Mouse (Mus musculus) hindbrain, embryonic 11.5 days (tissue): Measurements from ENCODE around the gene Pjvk. TPM values are rescaled to one million over a fixed set of nuclear protein-coding genes. Genes with fewer than 3 reads are reported as not detected.

Source experiments
- ATAC-seq: fragments of 200-750 bp; cut with Nextera tagmentation; 2 replicates; pipeline ENCODE4 v1.8.0; 2017; ENCODE audit warnings: mild to moderate bottlenecking, moderate TSS enrichment, moderate library complexity; ENCODE audit not compliant: low FRiP score
- DNase-seq: peaks from one replicate; pipeline ENCODE4 v3.0.0-alpha.2; 2015; ENCODE audit warnings: low spot score
- H3K27ac ChIP-seq: fragments of 300-500 bp; sonication (generic); 2 replicates; pipeline ENCODE4 v1.5.1; 2014; ENCODE audit warnings: mild to moderate bottlenecking, low read depth, low read length
- H3K27me3 ChIP-seq: fragments of 300-500 bp; sonication (generic); 2 replicates; pipeline ENCODE4 v1.6.1; 2014; ENCODE audit warnings: mild to moderate bottlenecking, low read length, moderate library complexity, mixed read lengths; ENCODE audit not compliant: control insufficient read depth, insufficient read depth
- H3K36me3 ChIP-seq: fragments of 300-500 bp; sonication (generic); 2 replicates; pipeline ENCODE4 v1.6.1; 2014; ENCODE audit warnings: mild to moderate bottlenecking, low read length, moderate library complexity, mixed read lengths; ENCODE audit not compliant: control insufficient read depth, insufficient read depth
- H3K4me1 ChIP-seq: fragments of 300-500 bp; sonication (generic); replicated peaks from 2 replicates; pipeline ENCODE4 v1.6.1; 2014; ENCODE audit warnings: low read length, mixed read lengths; ENCODE audit not compliant: control insufficient read depth, insufficient read depth
- H3K4me2 ChIP-seq: fragments of 300-500 bp; sonication (generic); replicated peaks from 2 replicates; pipeline ENCODE4 v1.6.1; 2014; ENCODE audit warnings: mild to moderate bottlenecking, low read depth, low read length
- H3K4me3 ChIP-seq: fragments of 300-500 bp; sonication (generic); 2 replicates; pipeline ENCODE4 v1.5.1; 2014; ENCODE audit warnings: low read depth, low read length
- H3K9ac ChIP-seq: fragments of 300-500 bp; sonication (generic); 2 replicates; pipeline ENCODE4 v1.6.1; 2014; ENCODE audit warnings: low read depth, low read length
- H3K9me3 ChIP-seq: fragments of 300-500 bp; sonication (generic); 2 replicates; pipeline ENCODE4 v1.6.1; 2016; ENCODE audit warnings: low read length; ENCODE audit not compliant: control insufficient read depth
- WGBS: fragments of 180-500 bp; shearing (Covaris S2); extraction: QIAGEN DNeasy Blood & Tissue Kit; methylation state at CpG from one replicate; pipeline ENCODE4 v1.1.7; 2014; 5-methylcytosine and 5-hydroxymethylcytosine counted together
- polyA plus RNA-seq: library from polyadenylated mRNA; unstranded; fragments of >200 nt; fragmentation: Nextera tagmentation; extraction: Ambion mirVana; gene quantifications from 2 replicates; pipeline ENCODE4 v1.2.1, GENCODE M21; 2014

Gene Pjvk
- polyA plus RNA-seq, 1 experiment from 2014 or later, result 0.88 TPM

DNA sequence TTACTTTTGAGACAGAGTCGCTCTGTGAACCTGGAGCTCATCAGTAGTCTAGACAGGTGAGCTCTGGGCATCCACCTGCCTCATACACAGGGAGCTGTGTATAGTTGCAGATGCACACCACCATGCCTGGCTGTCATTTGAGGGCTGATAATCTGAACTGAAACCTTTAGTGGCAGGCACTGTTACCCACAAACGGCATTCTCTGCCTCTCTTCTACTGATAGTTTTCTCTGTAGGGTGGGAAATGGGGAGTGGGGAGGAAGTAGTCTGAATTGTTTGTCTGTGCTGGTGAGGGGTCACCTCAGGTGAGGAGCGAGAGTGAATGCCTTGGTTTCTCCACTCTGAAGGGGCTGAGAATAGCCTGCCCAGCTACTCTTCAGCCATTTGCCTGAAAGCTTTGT, 39.3 kb downstream of the Pjvk start:
- WGBS, result 82% methylated on average over 3 of the region's 3 CpGs
- ATAC-seq, result no peak

DNA sequence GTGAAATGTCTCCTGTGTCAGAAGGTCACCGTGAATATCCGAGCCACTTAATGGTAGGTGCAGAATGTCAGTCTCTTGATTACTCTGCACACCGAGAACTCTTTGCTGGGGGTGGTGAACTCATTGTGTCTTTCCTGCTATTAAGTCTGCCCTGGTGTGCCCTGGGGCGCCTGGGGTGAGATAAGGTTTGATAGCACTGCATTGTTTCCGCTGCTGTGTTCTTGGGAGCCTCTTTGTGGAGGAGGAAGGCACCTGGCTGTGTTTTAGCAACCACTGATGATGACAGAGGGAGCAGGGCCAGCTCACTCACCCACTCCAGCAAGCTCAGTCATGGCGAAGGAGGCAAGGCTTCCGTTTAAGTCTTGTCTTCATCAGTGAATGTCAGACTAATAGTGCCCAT, 39.9 kb downstream of the Pjvk start:
- peaks cover 11% of the 10 kb centered on the region; the same call in 1 of the 2 replicates for H3K36me3 ChIP-seq
- no peaks in the 10 kb centered on the region for H3K9me3 ChIP-seq
- WGBS, result 76% methylated on average over 7 of the region's 7 CpGs
- DNase-seq (no peak), ATAC-seq (no peak)
- no peak overlapping the region for H3K9ac ChIP-seq
- no peaks in the 10 kb centered on the region for H3K27me3 ChIP-seq
- no peak overlapping the region for H3K4me3 ChIP-seq
- H3K4me1 ChIP-seq, result no peaks in the 10 kb centered on the region
- H3K27ac ChIP-seq, result no peak overlapping the region
- no peak overlapping the region for H3K4me2 ChIP-seq

More for the DNA sequence above, 39.3 kb downstream of the Pjvk start:
- H3K27ac ChIP-seq, result no peak overlapping the region
- H3K4me3 ChIP-seq, result no peak overlapping the region
- DNase-seq, result no peak
- no peak overlapping the region for H3K4me2 ChIP-seq
- no peaks in the 10 kb centered on the region for H3K27me3 ChIP-seq
- no peaks in the 10 kb centered on the region for H3K9me3 ChIP-seq
- no peaks in the 10 kb centered on the region for H3K4me1 ChIP-seq
- H3K9ac ChIP-seq, result no peak overlapping the region
- peaks cover 9% of the 10 kb centered on the region; the same call in 1 of the 2 replicates for H3K36me3 ChIP-seq

DNA sequence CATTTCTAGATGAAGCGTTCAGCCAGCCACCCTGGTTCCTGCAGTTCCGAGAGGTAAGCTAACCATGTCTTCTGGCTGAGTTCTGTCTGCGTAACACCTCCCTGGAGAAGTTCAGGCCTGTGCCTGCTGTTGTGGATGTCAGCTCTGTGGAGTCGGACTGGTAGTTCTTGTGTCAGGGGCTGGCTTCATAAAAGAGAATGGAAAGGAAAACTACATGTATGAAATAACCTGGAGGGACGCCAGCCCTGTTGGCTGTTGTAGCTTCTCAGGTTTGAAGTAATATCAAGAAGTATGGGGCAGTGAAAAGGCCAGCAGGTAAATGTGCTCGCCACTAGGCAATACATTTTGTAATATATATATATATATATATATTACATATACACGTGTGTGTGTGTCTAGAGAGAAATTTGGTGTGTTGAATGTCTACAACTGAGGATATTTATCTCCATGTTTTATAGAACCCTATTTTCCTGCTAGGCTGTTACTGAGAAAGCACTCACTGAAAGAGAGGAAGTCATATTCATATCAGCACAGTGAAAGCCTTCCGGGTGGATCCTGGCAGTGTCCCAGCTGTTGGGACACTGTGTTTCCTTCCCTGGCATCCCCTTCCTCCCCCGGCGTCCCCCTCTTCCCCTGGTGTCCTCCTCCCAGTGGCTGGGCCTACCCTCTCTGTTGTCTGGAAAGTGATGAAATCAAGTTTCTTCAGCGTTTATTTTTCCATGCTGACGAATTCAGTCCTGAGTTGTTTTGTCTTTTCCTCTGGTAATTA, 42.3 kb downstream of the Pjvk start:
- ATAC-seq (no peak), DNase-seq (no peak)
- H3K9me3 ChIP-seq, result no peaks in the 10 kb centered on the region
- WGBS, result 86% methylated on average over 12 of the region's 12 CpGs
- H3K36me3 ChIP-seq, result peaks cover 12% of the 10 kb centered on the region; the same call in 1 of the 2 replicates
- no peak overlapping the region for H3K27ac ChIP-seq
- H3K4me1 ChIP-seq, result no peaks in the 10 kb centered on the region
- H3K4me2 ChIP-seq, result no peak overlapping the region
- H3K4me3 ChIP-seq, result no peak overlapping the region
- H3K27me3 ChIP-seq, result no peaks in the 10 kb centered on the region
- H3K9ac ChIP-seq, result no peak overlapping the region

DNA sequence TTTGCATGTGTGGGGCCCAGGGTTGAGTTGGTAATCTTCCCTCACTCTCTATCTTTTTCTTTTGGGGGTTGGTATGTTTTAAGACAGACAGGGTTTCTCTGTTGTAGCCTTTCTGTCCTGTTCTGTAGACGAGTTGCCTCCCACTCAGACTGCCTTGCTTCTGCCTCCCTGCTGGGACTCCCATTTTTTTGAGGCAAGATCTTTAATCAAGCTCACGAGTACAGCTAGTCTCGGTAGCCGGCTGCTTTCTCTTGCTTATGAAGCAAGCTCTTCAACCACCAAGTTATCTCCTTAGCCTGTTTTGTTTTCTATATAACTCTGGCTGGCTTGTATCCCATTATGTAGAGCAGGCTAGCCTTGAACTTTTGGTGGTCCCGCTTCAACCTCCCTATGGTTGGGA, 45.5 kb downstream of the Pjvk start:
- DNase-seq (no peak), ATAC-seq (no peak)
- no peaks in the 10 kb centered on the region for H3K4me1 ChIP-seq
- H3K9me3 ChIP-seq, result no peaks in the 10 kb centered on the region
- no peaks in the 10 kb centered on the region for H3K27me3 ChIP-seq
- H3K36me3 ChIP-seq, result peaks cover 6% of the 10 kb centered on the region; the same call in 1 of the 2 replicates
- no peak overlapping the region for H3K9ac ChIP-seq
- H3K27ac ChIP-seq, result no peak overlapping the region
- WGBS, result 85% methylated on average over 5 of the region's 5 CpGs
- no peak overlapping the region for H3K4me2 ChIP-seq
- no peak overlapping the region for H3K4me3 ChIP-seq

DNA sequence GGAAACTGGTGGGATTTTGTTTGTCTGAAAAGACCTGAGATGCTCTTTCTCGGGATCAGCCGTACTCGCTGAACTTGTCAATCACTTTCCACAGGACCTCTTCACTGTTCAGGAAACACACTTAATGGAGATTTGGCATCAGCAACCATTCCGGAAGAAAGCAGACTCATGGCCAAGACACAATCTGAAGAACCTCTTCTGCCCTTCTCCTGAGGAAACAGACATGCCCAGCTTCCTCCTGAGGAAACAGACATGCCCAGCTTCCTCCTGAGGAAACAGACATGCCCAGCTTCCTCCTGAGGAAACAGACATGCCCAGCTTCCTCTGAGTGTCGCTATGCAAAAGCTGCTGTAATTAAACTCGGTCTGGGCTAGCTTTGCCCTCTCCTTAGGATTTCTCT, 47.0 kb downstream of the Pjvk start:
- Histone ChIP-seq H3K27me3 (no peaks in the 10 kb centered on the region), H3K4me2 (no peak overlapping the region), H3K36me3 (peaks cover 6% of the 10 kb centered on the region; the same call in 1 of the 2 replicates), H3K9me3 (no peaks in the 10 kb centered on the region), H3K27ac (no peak overlapping the region), H3K4me1 (no peaks in the 10 kb centered on the region), H3K4me3 (no peak overlapping the region), H3K9ac (no peak overlapping the region)
- DNase-seq (no peak), ATAC-seq (no peak)
- 87% methylated on average over 6 of the region's 6 CpGs for WGBS

DNA sequence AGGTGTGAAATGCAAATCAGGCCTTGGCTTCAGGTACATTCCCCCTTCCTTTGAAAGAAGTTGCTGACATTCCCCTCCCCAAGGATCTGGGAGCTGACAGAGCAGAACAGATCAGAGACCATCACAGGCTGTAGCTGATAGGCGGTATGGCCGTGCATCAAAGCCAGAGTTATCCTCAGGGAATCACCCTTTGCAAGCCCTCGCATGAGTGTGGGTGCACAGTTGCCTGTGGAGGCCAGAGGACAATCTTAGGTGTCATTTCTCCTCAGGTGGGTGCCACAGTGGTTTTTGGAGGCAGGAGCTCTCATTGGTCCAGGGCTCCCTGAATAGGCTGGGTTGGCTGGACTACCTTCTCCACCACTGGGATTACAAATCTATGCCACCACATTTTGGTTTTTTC, 53.9 kb downstream of the Pjvk start:
- DNase-seq (no peak), ATAC-seq (no peak)
- H3K9me3 ChIP-seq, result no peaks in the 10 kb centered on the region
- no peaks in the 10 kb centered on the region for H3K36me3 ChIP-seq
- H3K4me2 ChIP-seq, result no peak overlapping the region
- H3K4me3 ChIP-seq, result no peak overlapping the region
- H3K27me3 ChIP-seq, result no peaks in the 10 kb centered on the region
- no peaks in the 10 kb centered on the region for H3K4me1 ChIP-seq
- H3K27ac ChIP-seq, result no peak overlapping the region
- H3K9ac ChIP-seq, result no peak overlapping the region
- WGBS, result 87% methylated on average over 3 of the region's 3 CpGs

DNA sequence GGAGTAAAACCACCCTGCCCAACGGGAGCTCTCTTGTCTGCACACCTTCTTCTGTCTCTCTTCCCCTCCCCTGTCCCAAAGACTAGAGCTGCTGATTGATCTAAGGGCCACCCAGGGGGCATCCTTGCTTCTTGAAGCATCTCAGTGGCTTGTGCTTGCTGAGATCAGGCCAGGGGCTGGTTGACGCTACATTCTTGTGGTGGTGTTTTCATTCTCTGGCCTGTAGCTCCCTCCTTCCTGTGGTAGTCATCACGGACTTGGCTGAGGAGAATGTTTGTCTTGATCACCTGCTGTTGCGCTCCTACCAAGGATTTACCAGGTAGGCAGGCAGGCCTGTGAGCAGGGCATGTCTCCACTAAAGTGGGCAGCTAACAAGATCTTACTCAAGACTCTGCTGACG, 54.5 kb downstream of the Pjvk start:
- H3K36me3 ChIP-seq, result no peaks in the 10 kb centered on the region
- H3K4me2 ChIP-seq, result no peak overlapping the region
- DNase-seq, result no peak
- H3K9me3 ChIP-seq, result no peaks in the 10 kb centered on the region
- H3K27me3 ChIP-seq, result no peaks in the 10 kb centered on the region
- whole genome bisulfite sequencing, result 75% methylated on average over 5 of the region's 5 CpGs
- H3K4me3 ChIP-seq, result no peak overlapping the region
- no peak for ATAC-seq
- no peaks in the 10 kb centered on the region for H3K4me1 ChIP-seq
- no peak overlapping the region for H3K9ac ChIP-seq
- H3K27ac ChIP-seq, result no peak overlapping the region

DNA sequence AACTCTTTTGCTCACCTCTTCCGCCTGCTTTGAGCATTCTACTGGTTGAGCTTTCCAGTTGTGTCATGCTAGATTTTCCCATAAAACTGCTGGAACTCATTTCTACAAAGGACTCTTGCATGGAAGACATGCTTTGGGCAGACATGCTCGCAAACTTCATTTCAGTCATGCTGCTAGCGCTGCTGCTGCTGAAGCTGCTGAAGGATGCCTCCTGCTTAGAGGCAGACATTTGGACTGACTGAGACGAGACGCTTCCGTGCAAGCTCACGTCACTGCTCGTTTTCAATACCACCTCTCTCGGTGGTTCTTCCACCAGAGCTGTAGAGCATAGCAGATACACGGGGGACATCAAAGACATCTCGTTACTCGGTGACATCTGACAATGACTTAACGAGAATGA, 57.4 kb downstream of the Pjvk start:
- 92% methylated on average over 13 of the region's 13 CpGs for WGBS
- Histone ChIP-seq H3K4me1 (no peaks in the 10 kb centered on the region), H3K9ac (no peak overlapping the region), H3K36me3 (0 out of 2 replicates have a peak, but pooled peaks cover 2% of the 10 kb centered on the region), H3K4me2 (no peak overlapping the region), H3K27me3 (no peaks in the 10 kb centered on the region), H3K4me3 (no peak overlapping the region), H3K9me3 (0 out of 2 replicates have a peak, but pooled peaks cover 2% of the 10 kb centered on the region), H3K27ac (no peak overlapping the region)
- ATAC-seq (no peak), DNase-seq (no peak)
